Mouse (Mus musculus) kidney, postnatal 4 days (tissue): ENCODE data around the gene Syngr3.

Experiments
- DNase-seq, 2 experiments: peaks; one replicate each; pipeline ENCODE4 v3.0.0; 2021; ENCODE audit warnings: mixed read lengths in 2 of 2

Gene Syngr3

GRCm38 (mm10) chr17:24644030-24644715 is 45.6 kb downstream of the Syngr3 start:
- DNase-seq = peak; percentile 61 to 75

GRCm38 (mm10) chr17:24642791-24643343 is 46.9 kb downstream of the Syngr3 start:
- DNase-seq = no peak

GRCm38 (mm10) chr17:24641944-24642343 is 47.8 kb downstream of the Syngr3 start:
- DNase-seq = no peak

GRCm38 (mm10) chr17:24640581-24640980 is 49.2 kb downstream of the Syngr3 start:
- DNase-seq = no peak

GRCm38 (mm10) chr17:24640119-24640518 is 49.6 kb downstream of the Syngr3 start:
- DNase-seq = peak in 1 of 2 experiments; percentile 19

- DNase-seq = peak; percentile 63 to 75
Measured at GRCm38 (mm10) chr17:24639571-24639988, 50.2 kb downstream of the Syngr3 start.

- peak; percentile 93 to 94 for DNase-seq
Measured at GRCm38 (mm10) chr17:24638840-24639239, 50.9 kb downstream of the Syngr3 start.

GRCm38 (mm10) chr17:24638214-24638613 is 51.5 kb downstream of the Syngr3 start:
- DNase-seq = peak; percentile 46 to 61

GRCm38 (mm10) chr17:24636781-24637481 is 52.8 kb downstream of the Syngr3 start:
- DNase-seq = peak in 1 of 2 experiments; percentile 40

GRCm38 (mm10) chr17:24635694-24636093 is 54.1 kb downstream of the Syngr3 start:
- peak in 1 of 2 experiments; percentile 41 for DNase-seq
